Mouse (Mus musculus) cortical plate, adult 2 months (tissue): ENCODE measurements at regions not wholly inside any gene's neighbourhood (a gene's known extent, or its start where the extent isn't known, plus 50 kb on each side); places are given as distances from the start of the nearest gene placed in this dataset.
"Not testable (repeated sequence)": the region's sequence is repeated elsewhere in the genome, so short reads cannot be mapped to it uniquely, and the experiment has no call there.

ENCODE experiments used
- CTCF ChIP-seq: fragments of 200-500 bp; IDR thresholded peaks from 2 replicates; pipeline ENCODE4 v1.5.1; 2011; ENCODE audit warnings: mild to moderate bottlenecking, control low read depth, low read length; ENCODE audit not compliant: insufficient read depth; ENCODE audit errors: extremely low read depth
- POLR2A ChIP-seq: fragments of 200-500 bp; IDR thresholded peaks from 2 replicates; pipeline ENCODE4 v1.6.1; 2011; ENCODE audit warnings: mild to moderate bottlenecking, low read length, control low read depth; ENCODE audit not compliant: insufficient read depth; ENCODE audit errors: extremely low read depth

DNA sequence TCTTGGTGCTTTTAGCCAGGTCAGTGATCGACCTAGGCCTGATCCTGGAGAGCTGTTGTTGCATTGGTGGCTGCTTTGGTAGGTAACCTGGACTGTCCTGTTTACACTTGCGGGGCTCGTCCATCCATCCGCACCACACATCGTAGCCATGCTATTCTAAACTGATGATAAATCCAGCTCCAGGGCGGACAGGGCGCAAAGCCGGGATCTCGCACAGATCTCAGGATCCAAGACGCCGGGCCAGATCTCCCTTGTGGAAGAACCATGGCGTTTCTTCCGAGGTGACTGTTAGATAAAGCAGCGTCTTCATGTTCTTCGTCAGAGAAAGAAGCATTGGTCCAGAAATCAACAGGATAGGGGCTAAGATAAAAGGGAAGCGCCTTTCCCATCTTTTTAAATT is 115.6 kb downstream of the Sec16b start:
- TF ChIP-seq CTCF, POLR2A: not testable (repeated sequence)
